Mouse (Mus musculus) heart, adult 2 months (tissue): ENCODE measurements around the gene Myh3.

Source experiments
- CTCF ChIP-seq: fragments of 200-600 bp; IDR thresholded peaks from 2 replicates; pipeline ENCODE4 v1.8.1; 2022; ENCODE audit warnings: antibody characterized with exemption, mild to moderate bottlenecking, moderate library complexity
- EP300 ChIP-seq: fragments of 200-500 bp; IDR thresholded peaks from 2 replicates; pipeline ENCODE4 v1.6.1; 2011; ENCODE audit warnings: low read depth, low read length, control low read depth; ENCODE audit not compliant: insufficient read depth

GRCm38 (mm10) chr11:67044959-67045358, 33.1 kb upstream of the Myh3 start:
- TF ChIP-seq CTCF, result no peak
- TF ChIP-seq EP300, result no peak
